Mouse (Mus musculus) liver, postnatal 0 days (tissue): ENCODE results near the gene Sdr9c7.

Source experiments
- CTCF ChIP-seq: sonication (generic); IDR thresholded peaks from 2 replicates; pipeline ENCODE4 v1.5.1; 2016; ENCODE audit warnings: antibody characterized with exemption, low read depth
- EP300 ChIP-seq: IDR thresholded peaks from 2 replicates; pipeline ENCODE4 v1.6.1; 2016; ENCODE audit warnings: antibody characterized with exemption, low read depth, mild to moderate bottlenecking

- TF ChIP-seq EP300 (no peak), CTCF (no peak)
Measured at GRCm38 (mm10) chr10:127899783-127900182, 1.5 kb downstream of the Sdr9c7 start.
